Mouse (Mus musculus): ENCODE results near the gene Ushbp1. TPM values are rescaled to one million over a fixed set of nuclear protein-coding genes. Genes with fewer than 3 reads are reported as not detected.

The Ushbp1 gene
- polyA plus RNA-seq (2017; shearing (Covaris generic)) = under 1 TPM; 0.05 to 0.26 TPM

DNA sequence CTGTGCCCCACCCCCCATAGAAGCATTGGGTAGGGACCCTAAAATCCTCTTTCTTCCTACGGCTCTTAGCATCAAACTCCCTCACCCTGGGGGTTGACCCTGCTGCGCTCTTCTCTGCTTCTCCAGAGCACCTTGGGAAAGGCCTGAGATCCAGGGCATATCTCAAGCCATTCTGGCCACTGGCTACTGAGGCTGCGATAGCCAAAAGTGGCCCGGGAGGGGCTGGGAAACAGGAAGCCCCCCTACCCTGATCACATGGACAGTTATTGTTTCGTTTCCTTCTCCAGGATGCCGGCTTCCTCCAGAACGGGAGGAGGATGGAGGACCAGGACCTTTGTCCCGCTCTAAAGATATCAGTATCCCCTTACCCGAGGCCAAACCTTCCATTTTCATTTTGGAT is at the start of gene Ushbp1:
Gene Ushbp1, minus strand, starts transcription at position 174 of the 400 bp plus-strand sequence.

DNA sequence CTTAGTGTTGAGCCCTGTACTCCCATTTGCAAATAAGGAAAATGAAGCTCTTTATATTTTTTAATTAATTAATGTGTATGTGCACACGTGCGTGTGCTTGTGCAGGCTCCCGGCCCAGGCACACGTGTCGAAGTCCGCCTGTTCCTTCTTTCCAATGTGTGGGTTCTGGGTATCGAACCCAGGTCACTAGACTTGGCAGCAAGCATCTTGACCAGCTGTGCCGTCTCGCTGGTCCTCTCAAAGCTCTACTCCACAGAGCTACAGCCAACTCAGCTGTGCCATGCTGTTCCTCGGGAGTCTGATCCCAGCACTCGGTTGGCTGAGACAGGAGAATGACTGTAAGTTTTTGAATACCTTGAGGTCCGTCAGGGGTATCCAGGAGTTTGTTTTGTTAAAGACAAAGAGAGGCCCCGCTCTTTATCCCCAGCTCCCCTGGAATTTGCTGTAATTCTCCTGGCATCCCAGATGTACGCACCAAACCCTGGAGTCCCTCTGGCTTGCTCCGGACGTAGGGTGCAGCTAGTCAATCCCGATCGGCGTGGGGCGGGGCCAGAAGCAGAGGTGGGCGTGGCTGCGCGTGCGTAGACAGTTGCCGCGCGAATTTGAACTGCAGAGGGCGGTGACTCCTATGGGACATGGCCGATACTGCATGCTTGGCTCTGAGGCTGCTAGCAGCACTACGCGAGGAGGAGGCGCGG is 9.9 kb upstream of the Ushbp1 start, which contains the start of gene Ankle1:
Gene Ankle1, plus strand, starts transcription at position 610 of the 698 bp plus-strand sequence.

DNA sequence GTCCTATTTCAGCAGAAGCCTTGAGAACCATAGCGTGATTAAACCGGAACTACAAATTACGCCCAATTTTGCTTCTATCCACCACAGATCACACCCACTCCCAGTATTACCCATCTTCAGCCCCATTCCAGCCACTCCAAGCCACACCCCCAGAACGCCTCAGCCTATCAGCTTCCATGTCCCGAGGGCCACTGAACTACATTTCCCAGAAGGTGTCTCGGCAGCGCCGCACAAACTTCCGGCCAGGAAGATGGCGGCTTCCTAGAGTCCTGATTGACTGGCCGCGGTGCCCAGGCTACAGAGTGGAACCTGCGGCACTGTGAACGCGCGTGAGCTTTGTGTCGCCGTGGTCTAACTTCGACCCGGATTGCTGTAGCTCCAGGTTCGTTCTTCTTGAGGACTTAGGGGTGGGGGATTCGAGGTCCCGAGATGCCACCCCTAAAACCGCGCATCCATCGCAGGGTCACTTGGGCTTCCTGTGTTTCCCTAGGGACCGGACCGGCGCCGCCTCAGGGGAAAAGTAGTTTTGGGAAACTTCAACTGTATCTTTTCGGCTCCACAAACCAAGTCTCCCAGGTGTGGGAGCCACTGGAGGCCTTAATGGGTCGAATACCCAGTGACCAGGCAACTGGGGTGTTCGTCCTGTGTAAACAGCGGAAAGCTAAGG is 1.2 kb upstream of the Ushbp1 start, which contains the start of gene Babam1:
Gene Babam1, plus strand, starts transcription at position 223 of the 667 bp plus-strand sequence.

DNA sequence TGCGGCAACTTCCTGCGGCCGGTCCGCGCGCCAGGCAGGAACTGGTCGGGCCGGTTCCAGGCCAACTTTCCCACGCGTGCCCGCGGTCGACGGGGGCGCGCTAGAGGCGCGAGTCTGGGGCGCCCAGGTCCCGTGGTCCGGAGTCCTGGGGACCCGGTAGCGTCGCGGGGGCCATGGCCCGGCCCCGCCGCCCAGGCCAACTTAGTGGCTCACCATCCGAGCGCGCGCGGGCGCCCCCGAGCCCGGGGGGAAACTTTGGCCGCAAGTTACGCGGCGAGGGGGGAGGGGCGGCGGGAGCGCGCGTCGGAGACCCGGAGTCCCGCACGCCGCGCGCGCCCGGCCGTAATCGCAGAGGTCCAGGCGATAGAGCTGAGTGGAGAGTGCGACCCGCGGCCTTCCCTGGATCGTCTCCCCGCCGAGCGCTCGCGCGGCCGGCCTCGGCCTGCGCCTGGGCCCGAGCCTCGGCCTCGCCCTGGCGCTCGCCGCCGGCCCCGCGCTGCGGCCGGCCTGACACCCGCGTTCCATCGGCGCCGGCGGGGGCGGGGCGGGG is 14.1 kb downstream of the Ushbp1 start, which contains the start of gene Nr2f6:
Gene Nr2f6, minus strand, starts transcription at position 540 of the 550 bp plus-strand sequence.

DNA sequence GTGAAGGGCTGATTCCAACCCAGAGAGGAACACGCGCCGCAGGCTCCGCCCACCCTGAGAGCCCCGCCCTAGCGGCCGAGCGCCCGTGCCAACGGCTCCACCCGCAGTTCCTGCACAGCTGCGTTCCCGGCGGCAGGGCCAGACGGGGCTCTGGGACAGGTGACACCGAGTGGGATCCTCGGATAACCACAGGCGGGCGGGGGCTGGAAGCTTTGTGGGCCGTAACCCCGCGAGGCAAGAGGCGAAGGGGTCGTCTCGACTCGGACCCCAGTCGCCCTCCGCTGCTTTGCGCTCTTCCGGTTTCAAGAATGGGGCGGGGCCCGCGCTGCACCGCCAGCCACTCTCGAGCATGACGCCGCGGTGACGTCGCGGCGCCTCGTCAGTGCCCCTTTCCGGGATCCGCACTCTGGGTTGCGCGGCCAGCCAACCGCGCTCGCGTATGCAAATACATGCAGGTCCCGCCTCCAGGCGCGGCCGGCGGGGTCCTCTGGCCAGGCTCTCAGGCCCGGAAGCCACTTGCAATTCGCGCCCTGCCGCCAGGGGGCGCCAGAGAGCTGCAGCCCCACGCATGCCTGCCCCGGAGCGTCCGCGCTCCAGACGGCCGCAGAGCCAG is 24.3 kb downstream of the Ushbp1 start, which contains the start of gene Ocel1:
Gene Ocel1, plus strand, starts transcription at position 63 of the 613 bp plus-strand sequence.

DNA sequence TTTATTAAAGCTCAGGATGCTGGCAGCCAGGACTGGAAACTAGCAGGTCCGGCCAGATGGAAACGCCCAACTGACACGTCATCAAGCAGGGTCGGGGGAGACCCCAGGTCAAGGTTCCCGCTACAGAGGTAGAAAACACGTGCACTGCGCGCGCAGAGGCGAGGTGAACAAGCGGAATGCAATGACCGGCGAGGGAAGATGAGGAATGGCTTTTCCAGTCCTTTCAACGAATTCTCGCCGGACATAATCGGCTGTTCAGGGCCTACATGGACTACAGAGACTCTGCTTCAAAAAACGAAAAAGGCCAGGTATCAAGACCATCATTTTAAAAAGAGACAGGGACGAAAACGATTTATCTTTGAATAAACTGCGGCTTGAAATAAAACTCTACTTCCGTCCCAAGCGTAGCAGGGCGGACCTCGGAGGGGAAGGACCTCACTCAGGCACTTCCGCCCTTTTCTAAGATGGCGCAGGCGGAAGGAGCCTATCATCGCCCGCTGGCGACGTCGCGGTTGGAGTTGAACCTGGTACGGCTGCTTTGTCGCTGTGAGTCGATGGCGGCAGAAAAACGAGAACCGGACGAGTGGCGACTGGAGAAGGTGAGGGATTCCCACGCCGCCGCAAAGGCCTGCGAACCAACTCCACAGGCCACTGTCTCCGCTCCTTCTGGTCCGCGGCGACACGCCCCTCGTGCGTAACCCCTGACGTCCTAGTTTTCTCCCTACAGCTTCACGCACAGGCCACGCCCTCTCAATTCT is 28.7 kb downstream of the Ushbp1 start, which contains the start of gene Use1:
Gene Use1, plus strand, starts transcription at position 78 of the 758 bp plus-strand sequence.

Other genes starting within 250 kb of the Ushbp1 start
- 10 to 100 TPM; 56.5 to 66.5 TPM for gene Myo9b, start 123.1 kb downstream of the Ushbp1 start, polyA plus RNA-seq (2017; shearing (Covaris generic))
- 10 to 100 TPM; 27.6 to 28.7 TPM for gene Haus8, start 122.9 kb downstream of the Ushbp1 start, polyA plus RNA-seq (2017; shearing (Covaris generic))
- gene Use1, start 29.0 kb downstream of the Ushbp1 start, polyA plus RNA-seq (2017; shearing (Covaris generic)) = 100 to 1,000 TPM; 143 to 150 TPM
- gene Ocel1, start 24.5 kb downstream of the Ushbp1 start, polyA plus RNA-seq (2017; shearing (Covaris generic)) = 10 to 100 TPM; 17.6 to 23.5 TPM
- gene Nr2f6, start 13.8 kb downstream of the Ushbp1 start, polyA plus RNA-seq (2017; shearing (Covaris generic)) = 10 to 100 TPM in 1 of 2 experiments, 1 to 10 TPM in 1; 6.9 to 14.3 TPM
- 100 to 1,000 TPM; 104 to 108 TPM for gene Babam1, start 1.1 kb upstream of the Ushbp1 start, polyA plus RNA-seq (2017; shearing (Covaris generic))
- gene Ankle1, start 10.2 kb upstream of the Ushbp1 start, polyA plus RNA-seq (2017; shearing (Covaris generic)) = 1 to 10 TPM in 1 of 2 experiments, under 1 TPM in 1; 0.12 to 2.2 TPM
- 100 to 1,000 TPM; 123 to 182 TPM for gene Abhd8, start 67.9 kb upstream of the Ushbp1 start, polyA plus RNA-seq (2017; shearing (Covaris generic))
- gene Mrpl34, start 69.2 kb upstream of the Ushbp1 start, polyA plus RNA-seq (2017; shearing (Covaris generic)) = 10 to 100 TPM; 60.4 to 63.2 TPM
- gene Dda1, start 73.4 kb upstream of the Ushbp1 start, polyA plus RNA-seq (2017; shearing (Covaris generic)) = 100 to 1,000 TPM in 1 of 2 experiments, 10 to 100 TPM in 1; 83.3 to 115 TPM
- gene Ano8, start 90.2 kb upstream of the Ushbp1 start, polyA plus RNA-seq (2017; shearing (Covaris generic)) = 10 to 100 TPM; 15.7 to 26.6 TPM
- 1 to 10 TPM; 8.7 to 9.3 TPM for gene Gtpbp3, start 92.3 kb upstream of the Ushbp1 start, polyA plus RNA-seq (2017; shearing (Covaris generic))
- gene Plvap, start 116.0 kb upstream of the Ushbp1 start, polyA plus RNA-seq (2017; shearing (Covaris generic)) = under 1 TPM in 1 of 2 experiments, not detected in 1; 0.20 TPM
- 1 to 10 TPM in 1 of 2 experiments, under 1 TPM in 1; 0.36 to 1.0 TPM for gene Ccdc194, start 129.9 kb upstream of the Ushbp1 start, polyA plus RNA-seq (2017; shearing (Covaris generic))
- 100 to 1,000 TPM; 106 to 121 TPM for gene Bst2, start 141.7 kb upstream of the Ushbp1 start, polyA plus RNA-seq (2017; shearing (Covaris generic))
- 10 to 100 TPM; 98.2 to 98.4 TPM for gene Mvb12a, start 147.1 kb upstream of the Ushbp1 start, polyA plus RNA-seq (2017; shearing (Covaris generic))
- 1 to 10 TPM; 2.2 to 2.7 TPM for gene Tmem221, start 163.1 kb upstream of the Ushbp1 start, polyA plus RNA-seq (2017; shearing (Covaris generic))
- gene Nxnl1, start 170.8 kb upstream of the Ushbp1 start, polyA plus RNA-seq (2017; shearing (Covaris generic)) = 1 to 10 TPM in 1 of 2 experiments, under 1 TPM in 1; 0.18 to 3.6 TPM
- gene Slc27a1, start 173.1 kb upstream of the Ushbp1 start, polyA plus RNA-seq (2017; shearing (Covaris generic)) = 10 to 100 TPM; 11.2 to 19.8 TPM
- gene Pgls, start 196.4 kb upstream of the Ushbp1 start, polyA plus RNA-seq (2017; shearing (Covaris generic)) = 100 to 1,000 TPM in 1 of 2 experiments, 10 to 100 TPM in 1; 89.3 to 117 TPM
- gene Fam129c, start 201.8 kb upstream of the Ushbp1 start, polyA plus RNA-seq (2017; shearing (Covaris generic)) = 10 to 100 TPM in 1 of 2 experiments, 1 to 10 TPM in 1; 7.0 to 10.3 TPM
- gene Colgalt1, start 215.2 kb upstream of the Ushbp1 start, polyA plus RNA-seq (2017; shearing (Covaris generic)) = 10 to 100 TPM; 33.6 to 41.0 TPM